Mouse (Mus musculus) hindbrain, embryonic 13.5 days (tissue): ENCODE results near the gene Lag3. TPM values are rescaled to one million over a fixed set of nuclear protein-coding genes. Genes with fewer than 3 reads are reported as not detected.
"Not testable (repeated sequence)": the region's sequence is repeated elsewhere in the genome, so short reads cannot be mapped to it uniquely, and the experiment has no call there.

Experiments
- ATAC-seq: fragments of 200-750 bp; cut with Nextera tagmentation; 2 replicates; pipeline ENCODE4 v1.8.0; 2017; ENCODE audit warnings: moderate TSS enrichment; ENCODE audit not compliant: low FRiP score
- H3K27ac ChIP-seq: fragments of 300-500 bp; sonication (generic); 2 replicates; pipeline ENCODE4 v1.5.1; 2015; ENCODE audit warnings: inconsistent platforms, mild to moderate bottlenecking, moderate library complexity
- H3K27me3 ChIP-seq: fragments of 300-500 bp; sonication (generic); 2 replicates; pipeline ENCODE4 v1.6.1; 2015; ENCODE audit warnings: mild to moderate bottlenecking, inconsistent platforms
- H3K36me3 ChIP-seq: fragments of 300-500 bp; sonication (generic); 2 replicates; pipeline ENCODE4 v1.6.1; 2015; ENCODE audit warnings: mild to moderate bottlenecking, inconsistent platforms
- H3K4me1 ChIP-seq: fragments of 300-500 bp; sonication (generic); replicated peaks from 2 replicates; pipeline ENCODE4 v1.6.1; 2015; ENCODE audit warnings: inconsistent platforms
- H3K4me2 ChIP-seq: fragments of 300-500 bp; sonication (generic); 2 replicates; pipeline ENCODE4 v1.6.1; 2015; ENCODE audit warnings: inconsistent platforms, mild to moderate bottlenecking, moderate library complexity
- H3K4me3 ChIP-seq: fragments of 300-500 bp; sonication (generic); 2 replicates; pipeline ENCODE4 v1.5.1; 2015; ENCODE audit warnings: mild to moderate bottlenecking, inconsistent platforms
- H3K9ac ChIP-seq: fragments of 300-500 bp; sonication (generic); 2 replicates; pipeline ENCODE4 v1.6.1; 2015; ENCODE audit warnings: mild to moderate bottlenecking, inconsistent platforms
- H3K9me3 ChIP-seq: fragments of 300-500 bp; sonication (generic); 2 replicates; pipeline ENCODE4 v1.6.1; 2016; ENCODE audit warnings: inconsistent platforms
- WGBS: fragments of 180-500 bp; shearing (Covaris S2); methylation state at CpG from one replicate; pipeline ENCODE4 v1.1.7; 2015; 5-methylcytosine and 5-hydroxymethylcytosine counted together
- polyA plus RNA-seq: library from polyadenylated mRNA; unstranded; fragments of >200 nt; fragmentation: Nextera tagmentation; extraction: Ambion mirVana; gene quantifications from 2 replicates; pipeline ENCODE4 v1.2.1, GENCODE M21; 2015

Lag3 gene
- polyA plus RNA-seq, 1 experiment from 2014 or later, result 2.6 TPM

DNA sequence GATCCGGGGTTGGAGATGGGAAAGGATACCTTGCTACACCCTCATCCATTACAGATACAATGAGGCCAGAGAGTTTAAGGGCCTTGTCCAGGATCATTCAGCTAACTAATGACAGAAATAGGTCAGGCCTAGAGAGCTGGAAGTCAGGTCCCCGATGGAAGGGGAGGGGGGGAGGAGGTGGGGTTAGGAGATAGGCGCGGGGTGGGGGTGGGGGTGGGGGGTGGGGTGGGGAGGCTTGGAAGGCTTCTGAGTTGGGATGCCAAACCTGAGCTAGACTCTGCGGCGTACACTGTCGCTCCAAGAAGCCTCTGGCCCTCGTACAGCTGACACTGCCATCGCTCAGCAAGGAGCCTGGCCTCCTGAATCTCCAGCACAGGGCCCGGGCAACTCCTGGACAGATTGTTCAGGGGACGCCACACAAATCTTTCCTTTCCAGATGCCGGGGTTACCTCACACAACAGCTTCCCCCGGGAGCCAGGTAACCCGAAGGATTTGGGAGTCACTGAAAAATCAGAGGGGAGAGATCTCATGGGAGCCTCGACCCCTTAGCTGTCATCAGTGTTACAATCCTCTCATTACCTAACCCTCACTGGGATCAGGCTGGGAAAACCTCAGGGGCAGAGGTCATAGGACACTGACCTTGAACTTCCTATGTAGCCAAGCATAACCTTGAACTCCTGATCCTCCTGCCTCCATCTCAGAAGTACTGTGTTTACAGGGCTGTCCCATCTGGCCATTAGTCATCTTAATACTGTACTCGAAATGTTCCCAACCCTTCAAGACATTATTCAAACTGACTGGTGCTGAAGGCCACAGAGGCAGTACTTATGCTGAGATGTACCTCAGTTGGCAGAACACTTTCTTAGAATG, 6.3 kb downstream of the Lag3 start:
- peaks cover 5% of the 10 kb centered on the region; the same call in 1 of the 2 replicates for H3K36me3 ChIP-seq
- H3K27me3 ChIP-seq, result peaks cover 11% of the 10 kb centered on the region; the same call in 1 of the 2 replicates
- H3K4me2 ChIP-seq, result peak overlapping the region; percentile 65
- H3K27ac ChIP-seq, result peak overlapping the region; percentile 99
- ATAC-seq, result no peak
- peaks cover 43% of the 10 kb centered on the region for H3K4me1 ChIP-seq
- H3K9me3 ChIP-seq, result no peaks in the 10 kb centered on the region
- H3K4me3 ChIP-seq, result peak overlapping the region; percentile 39
- H3K9ac ChIP-seq, result peak overlapping the region; percentile 76
- 31% methylated on average over 16 of the region's 16 CpGs for WGBS

DNA sequence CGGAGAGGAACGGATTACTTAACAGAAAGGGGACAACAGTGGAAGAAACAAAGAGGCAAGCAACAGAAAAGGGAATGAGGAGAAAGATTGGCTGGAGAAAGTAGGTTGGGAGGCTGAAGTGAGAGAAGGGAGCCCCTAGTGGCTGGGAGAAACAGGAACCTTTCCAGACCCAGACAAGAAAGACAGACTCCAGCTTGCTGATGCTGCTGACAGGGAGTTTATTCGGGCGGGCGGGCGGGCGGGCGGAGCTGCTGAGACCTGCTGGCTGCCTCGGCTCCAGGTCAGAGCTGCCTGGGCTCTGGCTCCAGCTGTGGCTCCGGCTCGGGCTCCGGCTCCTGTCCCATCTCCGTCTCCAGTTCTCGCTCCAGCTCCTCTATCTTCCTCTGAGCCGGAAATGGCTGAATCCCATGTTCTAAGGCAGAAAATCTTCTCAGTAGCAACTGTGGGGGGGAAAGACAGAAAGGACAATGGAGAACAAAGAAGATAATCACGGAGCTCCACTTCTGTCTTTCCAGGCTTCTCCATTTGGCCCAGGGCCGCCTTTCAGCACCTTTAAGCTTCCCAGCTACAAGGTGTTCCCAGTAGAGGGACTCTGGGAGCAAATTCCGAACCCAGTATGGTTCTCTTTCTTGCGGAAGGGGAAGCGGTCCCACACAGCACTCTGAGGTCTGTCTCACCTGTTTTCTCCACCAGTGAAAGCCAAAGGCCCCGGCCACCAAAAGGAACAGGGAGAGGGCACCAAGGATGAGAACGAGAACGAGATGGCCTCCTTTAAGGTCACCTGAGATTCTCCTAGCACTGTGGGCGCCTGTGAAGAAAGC, 7.1 kb downstream of the Lag3 start:
- Histone ChIP-seq H3K4me3 (peak overlapping the region; percentile 39), H3K36me3 (peaks cover 5% of the 10 kb centered on the region; the same call in 1 of the 2 replicates), H3K27ac (peak overlapping the region; percentile 99), H3K4me2 (peak overlapping the region; percentile 65), H3K27me3 (peaks cover 6% of the 10 kb centered on the region; the same call in 1 of the 2 replicates), H3K4me1 (peaks cover 37% of the 10 kb centered on the region), H3K9ac (peak overlapping the region; percentile 76), H3K9me3 (no peaks in the 10 kb centered on the region)
- 7% methylated on average over 24 of the region's 24 CpGs for WGBS
- peak; percentile 74 for ATAC-seq

DNA sequence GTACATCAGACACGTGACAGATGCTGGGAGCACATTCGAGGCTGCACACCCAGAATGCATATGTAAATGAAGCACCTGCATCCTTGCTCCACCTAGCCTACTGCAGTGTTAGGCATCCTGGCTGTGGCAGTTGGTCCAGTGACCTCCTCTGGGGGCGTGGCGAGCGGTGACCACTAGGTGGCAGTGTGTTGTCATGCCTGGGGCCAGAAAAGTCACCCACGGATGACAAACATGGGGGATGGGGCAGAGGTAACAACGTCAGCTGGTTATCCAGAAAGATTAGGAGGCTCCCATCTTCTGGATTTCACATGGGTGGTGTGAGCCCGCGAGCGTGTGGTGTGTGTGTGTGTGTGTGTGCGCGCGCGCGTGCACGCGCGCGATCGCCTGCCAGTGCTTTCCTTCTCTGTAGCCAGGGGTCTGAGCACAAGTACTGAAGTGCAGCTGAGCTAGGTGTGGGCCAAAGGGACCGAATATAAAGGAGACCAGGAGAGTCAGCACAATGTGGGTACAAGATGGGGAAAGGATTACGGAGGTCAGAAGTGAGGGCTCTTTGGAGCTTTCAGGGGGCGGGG, 7.8 kb downstream of the Lag3 start:
- H3K27ac ChIP-seq, result peak overlapping the region; percentile 99
- H3K27me3 ChIP-seq, result peaks cover 1% of the 10 kb centered on the region; the same call in 1 of the 2 replicates
- WGBS, result 0% methylated on average over 23 of the region's 23 CpGs
- peak overlapping the region; percentile 76 for H3K9ac ChIP-seq
- peak overlapping the region; percentile 65 for H3K4me2 ChIP-seq
- H3K9me3 ChIP-seq, result no peaks in the 10 kb centered on the region
- peak; percentile 90 for ATAC-seq
- peaks cover 34% of the 10 kb centered on the region for H3K4me1 ChIP-seq
- H3K36me3 ChIP-seq, result peaks cover 5% of the 10 kb centered on the region; the same call in 1 of the 2 replicates
- H3K4me3 ChIP-seq, result peak overlapping the region; percentile 39

DNA sequence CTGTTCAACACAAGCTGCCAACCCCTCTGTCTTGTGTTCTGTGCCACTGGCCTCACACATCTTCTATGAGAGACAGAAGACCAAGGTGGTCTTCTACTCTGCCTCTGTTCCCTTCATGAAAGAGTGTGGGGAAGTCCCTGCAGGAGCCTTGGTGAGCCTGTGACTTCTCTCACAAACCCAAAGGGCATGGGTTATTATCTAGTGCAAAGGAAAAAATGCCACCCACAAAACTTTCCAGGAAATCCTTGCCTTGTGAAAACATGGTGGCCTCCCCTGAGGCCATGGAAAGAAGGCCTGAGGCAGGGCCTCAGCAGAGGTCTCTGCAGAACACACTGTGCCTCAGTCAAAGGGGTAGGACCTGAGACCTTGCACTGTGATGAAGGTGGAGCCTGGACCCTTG, 9.7 kb downstream of the Lag3 start:
- no peak for ATAC-seq
- Histone ChIP-seq H3K27me3 (no peaks in the 10 kb centered on the region), H3K4me1 (peaks cover 34% of the 10 kb centered on the region), H3K36me3 (no peaks in the 10 kb centered on the region), H3K4me2 (no peak overlapping the region), H3K9me3 (no peaks in the 10 kb centered on the region), H3K9ac (no peak overlapping the region), H3K4me3 (no peak overlapping the region), H3K27ac (no peak overlapping the region)

DNA sequence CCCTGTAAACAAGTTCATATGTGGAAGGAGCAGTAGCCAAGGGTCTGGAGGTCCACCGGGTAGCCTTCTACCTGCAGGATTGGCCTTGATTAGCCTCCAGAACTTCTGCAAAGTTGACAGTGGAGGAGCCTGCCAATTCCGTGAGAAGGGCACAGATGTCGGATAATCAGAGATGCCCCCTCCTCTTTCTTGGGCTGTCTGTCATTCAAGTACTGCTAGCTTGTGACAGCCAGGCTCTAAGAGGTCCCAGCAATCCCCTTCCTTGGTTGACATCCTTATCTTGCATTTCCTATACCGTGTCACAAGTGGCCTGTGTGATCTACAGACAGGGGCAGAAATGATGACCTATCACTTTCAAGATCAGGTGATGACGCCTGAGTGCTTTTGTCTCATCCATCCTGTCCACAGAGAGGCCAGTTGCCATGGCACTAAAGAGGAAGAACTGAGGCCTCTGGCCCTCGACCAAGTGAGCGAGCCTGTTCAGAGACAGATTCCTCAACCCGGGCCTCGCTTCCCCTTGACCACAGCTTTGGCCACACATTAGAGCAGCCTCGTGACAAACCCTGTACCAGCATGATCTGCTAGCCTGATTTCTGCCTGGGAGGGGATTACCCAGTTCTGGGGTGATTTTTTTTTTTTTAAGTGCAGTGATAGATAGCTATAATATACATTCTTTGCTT, 10.6 kb downstream of the Lag3 start:
- Histone ChIP-seq H3K4me3 (no peak overlapping the region), H3K4me2 (no peak overlapping the region), H3K4me1 (peaks cover 34% of the 10 kb centered on the region), H3K9me3 (no peaks in the 10 kb centered on the region), H3K9ac (no peak overlapping the region), H3K27me3 (no peaks in the 10 kb centered on the region), H3K27ac (0 out of 2 replicates have a peak overlapping the region, but pooled peaks have one; percentile 35), H3K36me3 (no peaks in the 10 kb centered on the region)
- no peak for ATAC-seq
- 48% methylated on average over 10 of the region's 10 CpGs for WGBS

DNA sequence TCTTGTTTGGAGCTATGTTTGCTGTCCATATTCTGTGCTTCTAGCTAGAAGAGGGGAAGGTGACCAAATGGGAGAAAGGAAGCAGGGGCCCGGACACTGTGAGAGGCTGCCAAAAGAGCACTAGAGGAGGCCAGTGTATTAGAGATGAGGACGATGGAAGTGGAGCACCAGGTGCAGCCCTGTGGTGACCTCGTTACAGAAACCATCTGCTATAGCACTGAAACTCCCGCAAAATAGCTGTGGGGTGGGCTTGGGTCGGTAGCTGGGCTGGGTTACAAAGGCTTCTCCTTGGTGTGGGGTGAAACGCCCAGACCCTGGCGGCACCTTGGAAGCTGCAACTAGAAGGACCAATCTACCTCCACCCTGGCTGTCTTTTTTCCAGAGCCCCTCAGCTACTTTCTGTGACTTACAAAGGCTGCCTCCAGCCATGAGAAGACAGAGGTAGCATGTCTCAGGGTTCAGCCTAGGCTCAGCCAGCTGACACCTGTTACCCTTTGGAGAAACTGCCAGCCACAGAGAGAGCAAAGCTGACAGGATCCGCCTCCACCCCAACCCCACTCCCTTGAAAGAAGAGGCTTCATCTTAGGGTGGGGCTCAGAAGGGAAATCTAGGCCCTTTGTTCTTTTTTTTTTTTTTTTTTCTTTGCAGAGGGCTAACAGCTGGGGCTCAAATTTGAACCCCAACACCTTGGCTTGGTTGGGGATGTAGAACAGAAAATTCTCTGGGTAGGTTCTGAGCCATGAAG, 11.3 kb downstream of the Lag3 start:
- no peak for ATAC-seq
- H3K9me3 ChIP-seq, result no peaks in the 10 kb centered on the region
- no peak overlapping the region for H3K4me3 ChIP-seq
- no peak overlapping the region for H3K4me2 ChIP-seq
- H3K4me1 ChIP-seq, result peaks cover 31% of the 10 kb centered on the region
- peak overlapping the region; percentile 35; the same call in 1 of the 2 replicates for H3K27ac ChIP-seq
- WGBS, result 53% methylated on average over 8 of the region's 8 CpGs
- no peak overlapping the region for H3K9ac ChIP-seq
- H3K36me3 ChIP-seq, result no peaks in the 10 kb centered on the region
- no peaks in the 10 kb centered on the region for H3K27me3 ChIP-seq

DNA sequence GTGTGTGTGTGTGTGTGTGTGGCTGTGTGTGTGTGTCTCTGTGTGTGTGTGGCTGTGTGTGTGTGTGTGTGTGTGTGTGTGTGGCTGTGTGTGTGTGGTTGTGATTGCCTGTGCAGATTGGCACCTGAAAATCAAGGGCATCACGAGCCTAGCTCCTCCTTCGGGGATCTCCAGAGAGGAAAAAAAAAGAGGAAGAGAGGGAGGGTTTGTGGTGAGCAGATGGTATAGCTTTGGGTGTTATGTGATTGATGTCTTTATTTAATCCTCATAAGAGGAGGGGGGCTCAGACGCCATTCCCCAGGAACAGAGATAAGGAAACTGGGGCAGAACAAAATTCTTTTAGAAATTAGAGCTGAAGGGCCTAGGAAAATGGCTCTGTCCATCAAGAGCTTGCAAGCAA, 13.1 kb downstream of the Lag3 start:
- ATAC-seq, result no peak
- Histone ChIP-seq H3K9ac (0 out of 2 replicates have a peak overlapping the region, but pooled peaks have one; percentile 26), H3K27ac (no peak overlapping the region), H3K4me2 (no peak overlapping the region), H3K27me3 (no peaks in the 10 kb centered on the region), H3K9me3 (no peaks in the 10 kb centered on the region), H3K36me3 (no peaks in the 10 kb centered on the region), H3K4me1 (peaks cover 19% of the 10 kb centered on the region), H3K4me3 (no peak overlapping the region)
- WGBS, result 33% methylated on average over 3 of the region's 3 CpGs

DNA sequence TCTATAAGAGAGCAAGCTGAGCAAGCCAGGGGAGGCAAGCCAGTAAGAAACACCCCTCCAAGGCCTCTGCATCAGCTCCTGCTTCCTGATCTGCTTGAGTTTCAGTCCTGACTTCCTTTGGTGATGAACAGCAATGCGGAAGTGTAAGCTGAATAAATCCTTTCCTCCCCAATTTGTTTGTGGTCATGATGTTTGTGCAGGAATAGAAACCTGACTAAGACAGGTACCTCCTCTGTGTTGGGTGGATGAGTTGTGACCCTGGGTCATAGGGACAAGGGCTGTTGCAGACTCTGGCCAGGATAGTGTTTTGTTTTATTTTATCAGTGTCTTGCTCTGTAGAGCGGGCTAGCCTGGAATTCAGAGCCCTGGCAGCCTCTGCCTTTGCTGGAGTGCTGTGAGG, 17.4 kb downstream of the Lag3 start:
- H3K4me2 ChIP-seq, H3K36me3 ChIP-seq, H3K4me1 ChIP-seq, H3K27me3 ChIP-seq, H3K9me3 ChIP-seq, H3K27ac ChIP-seq, ATAC-seq, H3K4me3 ChIP-seq, H3K9ac ChIP-seq: not testable (repeated sequence)
- 95% methylated on average over 2 of the region's 2 CpGs for whole genome bisulfite sequencing

DNA sequence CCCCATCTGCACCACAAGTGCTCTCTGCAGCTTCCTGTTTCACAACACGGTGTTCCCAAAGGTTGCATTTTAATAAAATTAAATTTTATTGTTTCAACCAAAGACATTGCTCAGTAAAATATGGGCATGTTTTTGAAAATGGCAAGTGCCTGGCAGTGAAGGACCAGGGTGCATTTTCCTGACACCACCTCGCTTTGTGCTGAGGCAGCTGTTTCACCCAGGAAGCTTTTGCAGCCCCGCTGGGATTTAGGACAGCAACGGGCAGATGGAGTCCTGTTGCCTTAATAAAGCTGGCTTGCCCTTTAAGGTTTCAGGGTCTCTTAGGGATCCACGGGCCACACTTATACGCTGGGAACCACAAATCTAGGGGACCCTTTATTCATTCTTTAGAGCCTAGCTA, 20.5 kb downstream of the Lag3 start:
- H3K36me3 ChIP-seq, result no peaks in the 10 kb centered on the region
- no peak overlapping the region for H3K4me3 ChIP-seq
- H3K4me1 ChIP-seq, result no peaks in the 10 kb centered on the region
- H3K9ac ChIP-seq, result no peak overlapping the region
- WGBS, result 61% methylated on average over 6 of the region's 6 CpGs
- no peaks in the 10 kb centered on the region for H3K9me3 ChIP-seq
- H3K27me3 ChIP-seq, result no peaks in the 10 kb centered on the region
- no peak overlapping the region for H3K27ac ChIP-seq
- ATAC-seq, result no peak
- no peak overlapping the region for H3K4me2 ChIP-seq

DNA sequence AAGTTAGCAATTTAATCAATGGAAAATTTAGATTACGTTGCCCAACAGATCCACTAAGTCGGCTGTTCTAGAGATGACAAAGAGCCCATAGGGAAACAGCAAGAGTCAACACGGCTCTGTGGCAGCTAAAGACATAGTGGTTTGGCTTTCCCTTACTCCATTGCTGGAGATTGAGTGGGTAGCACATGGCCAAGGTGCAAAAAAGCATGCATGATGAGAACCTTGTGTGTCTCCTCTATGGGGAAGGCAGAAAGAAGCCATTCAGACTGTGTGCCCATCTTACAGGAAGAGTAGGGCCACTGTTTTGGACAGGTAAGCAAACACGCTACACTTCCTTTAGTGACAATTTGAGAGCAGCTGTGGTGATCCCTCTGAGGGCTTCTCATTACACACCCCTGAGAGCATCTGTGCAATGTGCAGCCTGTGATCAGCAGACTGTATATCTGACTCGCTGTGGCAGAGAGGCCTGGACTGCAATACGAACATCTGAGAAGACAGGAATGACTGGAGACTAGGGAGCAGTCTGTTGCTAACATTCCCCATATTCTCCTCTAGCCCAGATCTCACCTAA, 22.9 kb downstream of the Lag3 start:
- H3K9ac ChIP-seq, result no peak overlapping the region
- ATAC-seq, result no peak
- 91% methylated on average over 6 of the region's 6 CpGs for WGBS

DNA sequence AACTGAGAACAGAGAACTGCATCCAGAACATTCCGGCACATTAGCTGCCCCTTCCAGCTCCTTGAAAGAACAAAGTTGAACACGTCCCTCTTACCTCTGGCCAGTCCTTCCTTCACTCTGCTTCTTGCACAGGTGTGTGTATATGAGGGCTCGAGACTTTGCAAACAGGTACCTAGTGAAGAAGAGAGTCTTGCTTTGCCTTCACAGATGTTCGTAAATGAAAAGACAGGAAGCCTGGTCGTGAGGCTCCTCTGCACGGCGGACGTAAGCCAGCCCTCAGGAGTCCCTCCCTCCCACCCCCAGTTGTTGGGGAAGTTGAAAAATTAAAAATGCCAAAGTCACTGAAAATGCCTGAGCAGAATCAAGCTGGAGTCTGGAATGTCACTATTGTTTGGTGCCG, 23.5 kb downstream of the Lag3 start, which contains the start of gene Cd4:
Cd4 (minus strand) TSS at position 236 of the 400 bp plus-strand sequence.
- Histone ChIP-seq H3K4me3 (no peak within 1 kb of the TSS), H3K36me3 (no peaks in the 10 kb centered on the region), H3K27me3 (no peaks in the 10 kb centered on the region), H3K27ac (no peak within 1 kb of the TSS), H3K9ac (no peak within 1 kb of the TSS), H3K9me3 (no peaks in the 10 kb centered on the region), H3K4me1 (0 out of 2 replicates have a peak, but pooled peaks cover 5% of the 10 kb centered on the region), H3K4me2 (no peak within 1 kb of the TSS)
- ATAC-seq, result no peak
- WGBS, result 91% methylated on average over 9 of the region's 9 CpGs

More for the DNA sequence above, 22.9 kb downstream of the Lag3 start:
- no peaks in the 10 kb centered on the region for H3K9me3 ChIP-seq
- H3K4me1 ChIP-seq, result 0 out of 2 replicates have a peak, but pooled peaks cover 5% of the 10 kb centered on the region
- H3K4me2 ChIP-seq, result no peak overlapping the region
- H3K27ac ChIP-seq, result no peak overlapping the region
- H3K27me3 ChIP-seq, result no peaks in the 10 kb centered on the region
- H3K36me3 ChIP-seq, result no peaks in the 10 kb centered on the region
- H3K4me3 ChIP-seq, result no peak overlapping the region
